Mouse (Mus musculus): ENCODE measurements around the gene Sec14l2. TPM values are rescaled to one million over a fixed set of nuclear protein-coding genes. Genes with fewer than 3 reads are reported as not detected.

Sec14l2 gene
- total RNA-seq, 2 experiments from 2014 or later, result 1.5 to 1.7 TPM

DNA sequence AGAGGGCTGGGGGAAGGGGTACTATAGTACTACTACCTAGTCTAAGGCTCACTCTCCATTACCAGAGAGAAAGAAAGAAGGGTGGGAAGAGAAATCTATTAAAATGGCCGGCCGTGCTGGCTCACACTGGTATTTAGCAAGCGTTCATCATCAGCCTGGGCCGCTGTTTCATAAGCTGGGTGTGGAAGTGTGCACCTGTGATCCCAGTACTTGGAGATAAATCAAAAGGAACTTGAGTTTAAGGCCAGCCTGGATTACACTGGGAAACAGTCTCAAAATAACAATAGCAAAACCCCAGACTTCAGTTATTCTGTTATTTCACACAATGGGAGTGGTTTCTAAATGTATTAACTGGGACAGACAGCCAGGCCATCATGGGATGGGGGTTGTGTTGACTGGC is 60.7 kb downstream of the Sec14l2 start:
- DNase-seq (ENCODE audit: low spot score in 2 of 2), result no peak

DNA sequence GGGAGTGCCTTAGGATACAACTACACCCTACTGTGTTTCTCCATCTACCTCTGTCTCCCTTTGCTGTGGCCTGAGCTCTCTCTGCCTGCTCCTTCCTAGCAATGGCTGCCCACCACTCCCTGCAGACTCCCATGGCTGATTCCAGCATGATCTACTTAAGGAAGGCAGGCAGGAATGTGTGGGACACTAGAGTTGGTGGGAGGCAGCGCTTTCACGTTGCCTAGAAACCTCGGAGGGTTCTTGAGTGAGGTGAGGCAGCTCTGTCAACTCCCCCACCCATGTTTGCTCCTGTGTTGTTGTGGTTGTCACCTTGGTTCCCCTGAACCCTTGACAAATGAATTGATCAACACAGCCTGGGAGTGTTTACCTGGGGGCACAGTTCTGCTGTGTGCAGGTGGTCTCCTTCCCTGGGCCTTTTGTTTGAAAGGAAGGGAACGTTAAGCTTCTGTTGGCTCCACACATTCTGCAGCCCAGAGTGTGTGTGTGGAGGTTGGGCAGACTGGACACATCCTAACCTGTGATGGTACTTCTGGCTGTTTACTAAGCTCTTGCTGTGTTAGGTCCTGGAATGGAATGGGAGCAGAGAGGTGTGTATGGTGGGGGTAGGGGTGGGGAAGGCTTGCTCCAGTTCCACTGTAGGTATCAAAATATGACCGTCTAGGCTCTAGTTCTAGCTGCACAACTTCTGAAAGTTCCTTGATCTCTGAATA is 62.2 kb downstream of the Sec14l2 start:
- no peak for DNase-seq (ENCODE audit: low spot score in 2 of 2)

DNA sequence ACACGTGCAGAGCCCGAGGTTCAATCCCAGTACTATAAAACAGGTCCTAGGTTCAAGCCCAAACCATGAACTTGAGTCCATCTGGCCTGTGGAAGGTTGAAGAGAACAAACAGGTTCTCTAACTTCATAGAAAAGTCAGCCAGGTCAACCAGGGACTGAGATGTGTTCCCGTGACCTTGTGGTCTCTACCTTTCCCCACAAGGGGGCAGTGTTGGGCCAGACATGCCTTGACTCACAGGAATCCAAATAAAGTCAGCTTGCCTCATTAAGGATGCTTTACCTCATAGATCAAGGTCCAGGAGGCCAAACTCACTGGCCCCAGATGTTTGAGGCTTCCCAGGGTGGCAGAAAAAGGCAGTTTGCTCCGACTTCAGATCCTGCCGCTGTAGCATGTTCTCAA is 69.6 kb downstream of the Sec14l2 start:
- peak; percentile 69 to 72 for DNase-seq (ENCODE audit: low spot score in 2 of 2)

DNA sequence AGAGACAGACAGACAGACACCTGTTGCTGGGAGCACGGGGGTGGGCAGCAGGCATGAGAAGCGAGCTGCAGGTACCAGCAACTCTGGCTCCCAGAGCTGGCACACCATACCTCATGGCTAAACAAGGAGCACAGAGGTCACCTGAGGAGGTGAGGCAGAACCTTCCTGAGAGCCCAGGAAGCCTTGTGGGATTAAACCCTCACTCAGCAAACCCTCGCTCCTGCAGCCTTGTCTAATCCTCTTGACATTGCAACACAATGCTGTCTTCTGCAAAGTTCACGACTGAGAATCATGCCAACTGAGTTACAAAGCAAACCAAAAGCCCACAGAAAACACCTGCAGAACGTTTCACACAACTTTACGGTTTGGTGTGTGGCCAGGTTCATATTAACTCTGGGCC is 74.8 kb downstream of the Sec14l2 start:
- DNase-seq (ENCODE audit: low spot score in 2 of 2), result no peak

DNA sequence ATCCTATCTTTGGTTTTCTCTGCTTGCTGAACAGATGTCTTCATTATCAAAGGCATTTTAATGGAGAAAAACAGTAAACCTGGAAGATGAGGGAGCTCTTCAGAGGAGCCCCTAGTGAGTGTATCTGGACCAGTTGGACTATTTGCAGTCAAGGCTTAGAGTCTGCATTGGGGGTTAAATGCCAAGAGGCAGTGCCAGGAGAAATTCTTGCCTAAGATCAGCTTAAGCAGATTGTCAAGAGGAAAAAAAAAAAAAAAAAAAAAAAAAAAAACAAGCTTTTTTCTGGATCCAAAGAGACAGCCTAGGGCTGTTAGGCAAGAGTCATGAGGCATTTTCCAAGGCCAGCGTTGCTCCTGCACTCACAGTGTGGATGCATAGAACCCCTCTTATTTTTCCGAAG is 75.4 kb downstream of the Sec14l2 start:
- no peak for DNase-seq (ENCODE audit: low spot score in 2 of 2)

Small RNA genes within 50 kb of the gene (microRNA-seq; reads per million reads assigned to microRNA genes)
- gene Mir3060 (ENCODE audit: borderline number of aligned reads in 2 of 2), result 1.4 to 3.1 reads per million in 2 experiments

Other genes starting within 250 kb of the Sec14l2 start
- gene 4921536K21Rik, start 228.3 kb downstream of the Sec14l2 start, total RNA-seq (2021), result under 1 TPM; 0.53 to 0.74 TPM
- 1 to 10 TPM; 3.5 to 5.2 TPM for gene Dusp18, start 228.2 kb downstream of the Sec14l2 start, total RNA-seq (2021)
- 1 to 10 TPM; 4.2 to 8.5 TPM for gene Slc35e4, start 208.8 kb downstream of the Sec14l2 start, total RNA-seq (2021)
- gene Tcn2, start 191.3 kb downstream of the Sec14l2 start, total RNA-seq (2021), result 100 to 1,000 TPM; 113 to 133 TPM
- 10 to 100 TPM; 52.4 to 55.6 TPM for gene Pes1, start 159.4 kb downstream of the Sec14l2 start, total RNA-seq (2021)
- not detected for gene 4930556J24Rik, start 146.6 kb downstream of the Sec14l2 start, total RNA-seq (2021)
- gene Gal3st1, start 139.8 kb downstream of the Sec14l2 start, total RNA-seq (2021), result not detected
- gene Sec14l4, start 92.0 kb downstream of the Sec14l2 start, total RNA-seq (2021), result 1 to 10 TPM; 5.6 to 6.5 TPM
- gene Sec14l3, start 58.6 kb downstream of the Sec14l2 start, total RNA-seq (2021), result not detected
- gene Mtfp1, start 28.0 kb downstream of the Sec14l2 start, total RNA-seq (2021), result 10 to 100 TPM; 23.5 to 30.9 TPM
- gene Rnf215, start 11.8 kb upstream of the Sec14l2 start, total RNA-seq (2021), result 10 to 100 TPM; 22.7 to 23.7 TPM
- gene Ccdc157, start 36.9 kb upstream of the Sec14l2 start, total RNA-seq (2021), result 10 to 100 TPM; 10.8 to 12.5 TPM
- 10 to 100 TPM; 50.3 to 59.9 TPM for gene Sf3a1, start 36.9 kb upstream of the Sec14l2 start, total RNA-seq (2021)
- 10 to 100 TPM; 14.8 to 23.3 TPM for gene Tbc1d10a, start 63.4 kb upstream of the Sec14l2 start, total RNA-seq (2021)
- 1 to 10 TPM; 3.0 to 5.1 TPM for gene Castor1, start 94.8 kb upstream of the Sec14l2 start, total RNA-seq (2021)
- gene Osm, start 113.0 kb upstream of the Sec14l2 start, total RNA-seq (2021), result under 1 TPM in 1 of 2 experiments, not detected in 1; 0.16 TPM
- under 1 TPM; 0.07 to 0.86 TPM for gene Lif, start 134.1 kb upstream of the Sec14l2 start, total RNA-seq (2021)

Data from adrenal gland, adult 18-20 months (tissue).